Mouse (Mus musculus) adrenal gland, postnatal 10 days (tissue): ENCODE measurements at regions not wholly inside any gene's neighbourhood (a gene's known extent, or its start where the extent isn't known, plus 50 kb on each side); places are given as distances from the start of the nearest gene placed in this dataset.

Source experiments
- DNase-seq: peaks from one replicate; pipeline ENCODE4 v3.0.0; 2021; ENCODE audit warnings: mixed read lengths

DNA sequence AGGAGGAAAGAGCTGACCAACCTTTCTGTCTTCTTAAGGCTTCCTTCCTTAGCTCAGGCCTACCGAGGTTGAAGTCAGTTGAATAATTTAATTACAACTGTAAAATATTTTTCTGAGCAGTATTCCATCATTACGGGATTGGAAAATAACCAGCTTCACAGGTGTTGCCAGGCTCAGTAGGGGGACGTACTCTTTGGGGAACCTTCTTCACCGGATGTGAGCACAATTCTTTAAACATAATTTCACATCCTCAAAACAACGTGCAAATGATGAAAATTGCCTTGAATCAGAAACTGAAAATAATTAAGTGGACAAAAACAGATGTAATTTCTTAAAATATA is 515.9 kb downstream of the Tns3 start:
- no peak for DNase-seq

DNA sequence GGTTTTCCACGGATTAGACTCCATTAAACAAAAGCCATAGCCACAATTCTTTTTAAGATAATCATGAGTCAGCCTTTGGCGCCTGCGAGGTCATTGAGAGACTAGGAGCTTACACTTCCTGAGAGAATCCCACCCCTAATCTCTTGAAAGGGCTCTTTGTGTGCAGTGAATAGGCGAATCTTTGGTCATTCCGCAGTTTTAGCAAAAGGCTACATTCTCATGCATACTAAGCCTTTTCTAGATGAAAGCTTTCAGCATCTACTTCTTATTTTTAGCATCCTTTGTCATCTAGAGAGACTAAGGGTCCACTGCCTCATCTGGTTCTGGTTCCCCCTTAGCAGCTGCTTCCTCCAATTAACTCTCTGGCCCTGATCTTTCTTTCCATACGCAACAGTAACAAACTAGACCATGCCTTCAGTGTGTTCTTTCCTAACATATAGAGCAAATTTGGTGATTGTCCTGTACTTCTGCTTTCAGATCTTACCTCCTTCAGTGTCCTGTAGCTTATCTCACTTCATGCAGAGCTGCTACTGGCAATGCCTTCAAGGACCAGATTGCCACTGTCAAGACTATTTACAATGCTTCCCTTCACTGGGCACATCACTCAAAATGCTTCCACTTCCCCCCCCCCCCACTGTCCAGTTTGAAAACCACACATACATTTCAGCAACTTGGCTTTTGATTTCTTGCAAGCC is 516.4 kb downstream of the Tns3 start:
- DNase-seq: no peak

DNA sequence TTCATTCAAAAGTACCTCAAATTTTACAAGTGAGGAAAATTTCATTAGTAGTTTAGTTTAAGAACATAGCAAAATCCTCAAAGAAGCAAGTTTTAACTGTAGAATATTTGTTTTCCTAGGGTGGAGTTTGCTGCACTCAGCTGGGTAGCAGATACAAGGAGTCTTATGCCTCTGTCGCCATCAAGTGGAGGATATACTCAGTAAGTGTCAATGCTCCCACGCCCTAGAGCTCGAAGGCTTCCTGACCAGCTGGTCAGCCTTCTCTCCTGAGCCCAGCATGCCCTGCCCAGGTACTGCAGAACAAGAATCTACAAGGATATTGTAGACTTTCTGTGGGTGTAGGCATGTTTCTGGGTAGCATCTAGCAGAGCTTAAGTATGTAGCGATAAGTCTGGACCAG is 527.0 kb downstream of the Tns3 start:
- peak; percentile 7 for DNase-seq

DNA sequence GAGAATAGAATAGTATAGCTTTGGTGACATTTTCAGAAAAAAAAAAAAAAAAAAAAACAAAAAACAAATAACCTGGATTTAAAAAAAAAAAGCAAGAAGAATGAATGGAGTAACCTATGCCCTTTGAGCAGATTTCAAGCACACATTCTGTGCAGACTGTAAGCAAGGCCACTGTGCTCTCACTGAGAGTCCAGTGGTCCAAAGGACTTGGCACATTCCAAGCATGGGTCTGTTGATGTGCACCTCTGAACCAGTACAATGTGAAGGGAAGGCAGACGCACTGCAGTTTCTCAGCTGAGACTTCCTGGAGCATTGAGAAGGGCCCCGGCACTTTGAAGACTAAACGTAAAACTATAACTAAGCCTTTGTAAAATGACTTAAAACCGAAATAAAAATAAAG is 527.7 kb downstream of the Tns3 start:
- no peak for DNase-seq

DNA sequence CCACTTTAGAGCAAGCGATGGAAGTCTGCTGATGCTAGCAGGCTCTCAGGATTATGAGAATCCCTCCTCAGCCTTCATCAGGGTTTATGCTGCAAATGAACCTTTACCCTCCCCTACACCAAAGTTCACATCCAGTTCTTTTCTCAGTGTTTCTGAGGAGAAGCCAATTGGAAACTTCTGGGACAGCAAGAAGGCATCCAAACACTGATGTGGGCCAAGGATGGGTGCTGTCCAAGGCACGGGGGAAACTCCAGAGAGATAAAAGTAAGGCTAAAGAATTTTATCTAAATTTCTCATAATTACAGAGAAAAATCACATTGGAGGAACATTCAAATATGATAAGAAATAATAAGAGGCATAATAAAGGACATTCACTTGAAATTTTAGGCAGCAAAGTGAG is 555.0 kb downstream of the Tns3 start:
- no peak for DNase-seq

DNA sequence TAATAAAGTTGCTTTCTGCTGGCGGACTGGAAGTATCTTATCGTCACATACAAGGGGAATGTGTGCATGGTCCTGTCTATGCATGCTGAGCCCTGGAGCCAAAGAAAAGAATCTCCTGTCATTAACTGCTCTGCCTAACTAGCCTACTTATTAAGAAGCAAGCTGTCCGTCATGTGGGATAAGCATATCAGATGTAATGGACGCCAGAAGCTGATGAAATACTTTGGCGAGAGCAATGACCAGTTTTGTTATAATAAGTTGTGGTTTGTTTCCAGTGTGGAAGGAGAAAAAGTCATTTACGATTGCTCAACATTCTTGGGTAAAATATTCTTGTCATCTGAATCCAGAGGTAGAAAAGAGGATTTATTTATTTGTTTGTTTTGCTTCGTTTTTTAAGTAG is 563.2 kb downstream of the Tns3 start:
- DNase-seq: peak; percentile 4

DNA sequence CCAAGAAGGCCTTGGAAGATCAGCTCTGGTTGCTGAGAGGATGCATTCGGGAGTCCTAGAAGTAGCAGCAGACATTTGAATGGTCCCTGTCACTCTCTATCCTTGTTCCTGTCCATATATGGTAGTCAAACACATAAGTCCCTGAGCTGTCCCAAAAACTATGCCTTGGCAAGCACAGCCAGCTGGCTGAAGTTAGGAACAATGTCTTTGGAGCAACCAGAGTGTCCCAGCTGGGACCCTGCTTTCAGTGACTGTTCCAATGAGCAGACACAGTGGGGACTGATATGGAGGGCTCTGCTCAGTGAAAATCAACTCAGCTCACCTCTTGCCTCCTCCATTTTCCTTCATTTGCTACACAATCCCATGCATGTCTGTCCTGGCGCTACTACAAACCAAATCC is 580.0 kb downstream of the Tns3 start:
- DNase-seq: no peak

DNA sequence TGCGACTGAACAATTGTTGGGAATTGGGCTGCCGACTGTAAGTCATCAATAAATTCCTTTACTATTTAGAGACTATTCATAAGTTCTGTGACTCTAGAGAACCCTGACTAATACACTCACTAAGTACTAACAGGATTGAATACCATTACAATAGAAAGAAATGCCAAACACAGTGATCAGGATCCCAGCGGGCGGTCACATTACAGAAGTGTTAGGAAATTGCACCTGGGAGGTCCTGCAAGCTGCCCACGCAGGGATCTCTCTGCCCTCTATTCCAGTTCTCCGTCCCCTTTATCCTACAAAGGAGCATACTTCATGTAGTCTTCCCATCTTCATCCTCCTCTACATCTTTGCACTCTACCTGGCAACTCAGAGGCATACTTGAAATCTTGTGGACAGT is 581.5 kb downstream of the Tns3 start:
- no peak for DNase-seq

DNA sequence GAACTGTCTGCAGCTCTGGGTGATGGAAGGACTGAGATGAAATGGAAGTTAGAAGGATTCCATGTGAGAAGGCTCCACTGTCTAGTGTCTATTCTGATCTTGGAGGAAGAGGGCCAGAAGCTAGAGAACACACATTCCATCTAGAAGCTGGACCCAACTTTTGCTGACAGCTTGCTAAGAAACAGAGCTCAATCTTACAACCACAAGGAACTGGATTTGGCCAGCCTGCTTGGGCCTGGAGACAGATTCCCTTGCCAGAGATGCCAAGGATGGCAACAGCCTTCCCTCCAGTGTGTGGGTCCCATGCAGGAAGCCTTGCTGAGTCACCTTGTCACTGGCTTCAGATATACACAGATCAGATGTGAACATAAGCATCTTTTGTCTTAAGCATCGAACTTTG is 591.0 kb downstream of the Tns3 start:
- no peak for DNase-seq

DNA sequence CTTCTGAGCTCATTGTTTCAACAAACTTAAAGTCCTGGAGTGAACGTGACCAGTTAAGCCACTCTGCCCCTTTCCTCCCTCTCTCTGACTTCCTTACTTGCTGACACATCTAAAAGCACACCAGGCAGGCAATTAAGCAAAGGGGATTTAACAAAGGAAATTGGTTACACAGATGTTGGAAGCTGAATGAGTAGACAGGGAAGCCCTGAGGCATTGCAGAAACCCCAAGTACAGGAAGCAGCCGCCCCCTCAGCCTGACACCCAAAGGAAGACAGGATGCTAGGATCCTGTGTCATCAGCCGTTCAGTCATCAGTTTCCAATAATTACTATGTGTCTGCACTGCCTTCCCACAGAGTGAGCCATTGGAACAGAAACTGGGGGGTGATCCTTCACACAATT is 595.5 kb downstream of the Tns3 start:
- peak; percentile 7 for DNase-seq

DNA sequence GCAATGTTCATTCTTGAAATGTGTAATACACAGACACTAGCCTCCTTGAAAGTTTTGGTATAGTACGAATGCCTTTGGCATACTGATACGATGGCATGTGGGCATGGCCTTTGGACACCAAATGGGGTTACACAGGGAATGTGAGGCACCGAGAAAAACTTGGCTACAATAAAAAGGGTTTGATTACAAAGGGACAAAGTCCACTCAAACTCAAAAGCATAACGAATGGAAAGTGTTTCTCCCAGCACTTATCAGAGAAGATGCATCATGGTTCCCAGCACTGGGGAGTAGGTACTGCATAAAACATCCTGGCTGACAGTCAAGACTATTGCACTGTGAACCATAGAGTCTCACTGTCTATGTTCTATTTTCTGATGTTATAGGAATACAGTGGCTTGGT is 597.0 kb downstream of the Tns3 start:
- DNase-seq: no peak

DNA sequence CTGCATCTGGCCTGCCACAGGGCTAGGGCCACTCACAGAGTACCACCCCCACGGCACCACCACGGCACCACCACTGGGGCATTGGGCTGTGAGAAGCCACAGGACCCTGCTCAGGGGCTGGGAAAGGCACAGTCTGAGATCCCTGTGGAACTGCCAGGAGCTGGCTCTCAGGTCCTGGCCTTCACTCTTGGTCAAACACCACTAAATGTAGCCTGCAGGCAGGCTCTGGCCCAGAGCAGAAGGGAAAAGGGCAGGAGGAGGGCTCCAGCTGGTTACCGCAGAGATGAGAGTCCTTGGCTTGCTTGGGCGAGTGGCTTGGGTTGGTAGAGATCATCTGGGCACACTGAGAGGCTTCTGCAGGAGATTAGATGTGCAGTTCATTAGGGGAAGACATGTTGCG is 598.5 kb downstream of the Tns3 start:
- DNase-seq: no peak

DNA sequence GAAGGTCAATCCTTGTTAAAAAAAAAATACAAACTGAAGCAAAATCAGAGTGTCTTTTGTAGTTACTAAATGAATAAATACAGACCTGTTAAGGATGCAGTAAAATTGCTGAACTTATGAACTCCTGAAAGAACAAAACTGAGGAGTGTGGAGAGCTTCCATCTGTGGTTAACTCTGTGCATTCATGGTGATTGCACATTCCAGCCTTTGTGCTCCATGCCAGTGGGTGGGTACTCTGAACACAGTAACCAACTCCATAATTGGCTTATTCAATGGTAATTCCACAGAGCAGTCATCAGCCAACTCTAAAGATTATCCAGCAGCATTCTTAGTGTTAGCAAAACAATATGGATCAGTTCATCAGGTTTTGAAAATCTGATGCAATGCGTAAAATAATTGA is 599.2 kb downstream of the Tns3 start:
- no peak for DNase-seq

DNA sequence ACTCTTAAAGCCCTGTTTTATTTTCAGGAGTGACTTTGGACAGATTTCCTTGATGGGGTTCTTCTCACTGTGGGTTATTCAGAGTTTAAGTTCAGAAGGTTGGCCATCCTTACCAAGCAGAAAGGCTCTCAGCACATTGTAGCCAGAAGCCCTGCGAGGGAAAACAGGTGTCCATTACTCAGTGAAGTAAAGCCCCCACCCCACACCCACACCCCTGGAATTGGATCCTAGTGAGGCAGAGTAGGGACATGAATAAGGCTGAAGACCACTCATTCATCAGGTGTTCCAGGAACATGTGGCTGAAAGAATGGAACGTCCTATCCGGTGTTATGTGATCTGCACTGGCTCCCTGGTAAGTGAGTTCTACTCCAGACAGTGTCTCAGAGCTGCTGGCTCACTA is 602.3 kb downstream of the Tns3 start:
- no peak for DNase-seq

DNA sequence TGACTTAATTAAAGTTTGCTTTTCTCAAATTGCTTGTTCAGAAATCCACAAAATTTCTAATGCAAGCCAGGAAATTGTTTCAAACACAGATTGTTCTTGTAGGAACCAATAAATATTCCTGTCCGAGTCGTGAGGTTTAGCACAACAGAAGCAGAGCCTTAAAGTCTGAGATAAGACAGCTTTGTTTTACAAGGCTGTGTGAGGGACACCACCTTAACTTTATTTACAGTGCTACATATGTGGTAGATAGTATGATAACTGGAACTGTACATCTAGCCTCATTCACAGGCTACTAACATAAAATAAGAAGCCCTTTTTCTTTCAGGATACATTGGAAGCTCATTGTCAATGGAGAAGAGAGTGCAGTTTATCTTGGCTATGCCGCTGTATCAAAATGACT is 602.8 kb downstream of the Tns3 start:
- DNase-seq: no peak

DNA sequence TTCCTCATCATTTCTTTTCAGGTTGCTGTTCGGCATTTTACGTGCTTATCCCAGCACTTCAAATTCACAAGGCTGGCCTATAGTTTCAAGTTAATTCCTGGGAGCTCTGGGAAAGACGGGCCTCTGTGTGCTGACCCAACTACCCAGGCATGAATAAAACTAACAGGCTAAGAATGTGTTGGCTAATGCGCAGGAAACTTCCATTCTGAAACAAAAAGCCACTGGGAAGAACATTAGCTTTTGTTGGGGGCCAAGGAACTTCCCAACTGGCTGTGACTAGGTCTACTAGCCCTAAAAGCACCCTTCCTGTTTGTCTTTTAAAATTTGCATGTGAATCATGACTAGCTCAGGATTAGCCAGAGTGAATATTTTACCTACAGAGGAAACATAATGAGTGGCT is 612.8 kb downstream of the Tns3 start:
- no peak for DNase-seq

DNA sequence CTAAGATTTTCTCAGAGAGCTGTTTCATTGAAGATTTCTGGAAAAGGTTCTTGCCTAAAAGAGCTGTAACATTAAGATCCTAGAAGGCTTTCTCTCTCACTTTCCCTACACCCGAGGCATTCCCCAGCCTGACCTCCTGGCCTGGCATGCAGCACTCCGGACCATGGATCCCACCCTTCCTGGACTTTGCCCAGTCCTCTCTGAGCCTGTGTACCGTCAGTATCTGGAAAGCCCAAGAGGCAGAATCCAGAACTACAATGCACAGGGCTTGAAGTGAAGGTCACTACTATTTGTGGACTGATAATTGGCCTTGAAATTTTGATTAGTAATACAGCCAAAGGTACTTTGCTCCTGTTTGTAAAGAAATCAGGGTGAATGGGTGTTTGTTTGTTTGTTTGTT is 619.2 kb downstream of the Tns3 start:
- DNase-seq: no peak

DNA sequence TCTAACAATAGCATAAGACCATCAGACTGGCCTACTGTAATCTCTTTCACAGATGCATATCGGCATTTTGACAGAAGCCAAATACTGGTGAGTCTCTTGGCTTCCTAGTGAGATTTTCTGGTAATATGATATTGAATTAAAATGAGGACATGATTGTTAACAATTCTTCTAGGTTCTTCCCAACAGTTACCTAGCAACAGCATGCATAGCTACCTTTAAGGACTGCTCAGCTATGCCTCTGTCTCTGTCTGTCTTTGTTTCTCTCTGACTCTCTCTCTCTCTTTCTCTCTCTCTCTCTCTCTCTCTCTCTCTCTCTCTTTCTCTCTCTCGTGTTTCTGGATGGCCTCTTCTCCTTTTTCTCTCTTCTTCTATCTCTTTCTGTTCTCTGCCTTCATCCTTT is 634.2 kb downstream of the Tns3 start:
- no peak for DNase-seq

DNA sequence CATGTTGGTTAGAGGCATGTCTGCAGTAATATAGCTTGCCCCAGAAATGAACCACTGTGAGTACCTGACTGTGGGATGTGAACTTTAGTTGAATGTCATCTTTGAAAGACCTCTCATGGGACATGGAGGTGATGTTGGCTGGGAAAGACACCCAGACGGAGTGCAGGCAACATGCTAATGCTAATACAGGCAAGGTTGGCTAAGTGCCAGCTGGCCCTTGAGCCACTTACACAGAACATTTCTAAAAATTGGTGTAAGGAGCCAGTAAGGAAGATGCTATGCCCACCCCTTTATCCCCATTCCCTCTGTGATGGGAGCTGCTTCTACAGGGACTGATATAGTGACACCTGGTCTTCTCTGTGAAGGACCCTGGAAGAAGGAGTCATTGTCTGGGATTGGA is 656.5 kb downstream of the Tns3 start:
- DNase-seq: no peak

DNA sequence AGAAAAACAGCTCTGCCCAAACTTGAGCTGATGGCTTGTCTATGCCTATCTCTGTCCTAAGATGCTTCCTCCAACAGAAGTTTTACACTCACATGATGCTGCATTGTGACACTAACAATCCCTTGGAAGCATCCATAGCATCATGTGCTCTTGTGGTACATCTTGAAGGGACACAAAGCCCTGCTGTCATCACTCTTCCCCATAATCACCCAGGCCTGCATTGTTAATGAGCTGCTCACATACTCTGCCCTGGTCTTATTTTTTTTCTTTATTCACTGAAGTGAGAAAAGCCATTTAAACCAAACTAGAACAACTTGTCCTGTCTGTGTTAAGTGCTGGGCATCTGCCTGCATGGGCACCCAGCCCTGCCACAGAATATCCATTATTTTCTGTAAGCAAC is 683.3 kb downstream of the Tns3 start:
- DNase-seq: no peak

DNA sequence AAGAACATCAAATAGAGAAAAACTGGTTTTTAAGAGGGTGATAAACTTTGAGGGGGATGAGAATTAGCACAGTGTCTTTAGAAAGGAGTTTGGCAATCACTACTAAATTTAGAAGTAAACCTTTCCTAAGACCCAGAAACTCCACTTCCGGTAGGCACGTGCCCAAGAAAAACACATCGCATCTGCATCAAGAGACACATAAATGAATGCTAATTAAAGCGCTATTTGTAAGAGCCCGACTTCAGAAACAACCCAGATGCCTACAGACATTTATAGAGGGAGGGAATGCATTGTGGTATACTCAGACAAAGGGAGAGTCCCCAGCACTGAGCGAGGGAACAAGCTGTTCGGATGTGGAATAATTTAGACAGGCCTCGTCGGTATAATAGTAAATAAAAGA is 688.5 kb downstream of the Tns3 start:
- no peak for DNase-seq

DNA sequence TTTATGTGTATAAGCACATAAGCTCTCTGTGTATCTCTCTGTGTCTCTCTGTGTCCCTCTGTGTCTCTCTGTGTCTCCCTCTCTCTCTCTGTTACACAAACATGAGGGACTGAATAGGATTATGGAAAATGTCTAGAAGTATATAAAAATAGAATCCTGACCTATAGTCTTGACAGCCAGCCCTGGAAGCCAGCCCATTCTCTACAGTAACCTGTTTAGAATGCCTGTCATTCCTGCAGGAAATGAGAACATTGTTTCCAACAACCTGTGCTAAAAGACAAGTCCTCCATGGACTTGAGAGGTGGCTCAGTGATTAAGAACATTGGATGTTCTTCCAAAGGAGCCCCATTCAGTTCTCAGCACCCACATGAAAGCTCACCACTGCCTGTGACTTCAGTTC is 714.4 kb downstream of the Tns3 start:
- no peak for DNase-seq

DNA sequence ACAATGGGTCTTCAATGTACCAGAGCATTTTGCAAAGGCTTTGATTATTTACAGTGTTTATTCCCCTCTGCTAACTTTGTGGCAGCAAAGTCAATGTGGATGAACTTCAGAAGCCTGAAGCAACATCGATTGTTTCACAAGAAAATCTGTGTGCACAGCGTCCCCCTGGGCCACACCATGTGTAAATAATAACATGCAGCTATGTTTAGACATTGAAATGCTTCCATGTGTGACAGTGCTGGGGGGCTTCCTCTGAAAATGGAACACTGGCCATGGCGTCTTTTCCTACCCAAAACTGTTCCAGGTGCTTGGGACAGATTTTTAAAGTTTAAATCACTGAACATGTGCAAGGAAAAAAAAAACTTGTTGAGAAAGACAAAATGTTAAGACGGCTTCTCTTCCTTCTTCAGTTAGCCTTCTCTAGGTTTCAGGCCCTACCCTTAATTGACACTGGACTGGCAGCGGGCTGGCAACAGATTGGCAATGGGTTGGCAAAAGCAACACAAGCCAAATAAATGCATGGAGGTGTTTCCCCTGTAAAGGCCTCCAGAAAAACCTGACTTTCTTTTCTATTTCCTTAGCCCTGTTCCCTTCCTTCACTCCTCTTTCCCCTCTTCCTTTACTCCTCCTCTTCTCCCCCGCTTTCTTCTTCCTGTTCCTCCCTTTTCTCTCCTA is 715.0 kb downstream of the Tns3 start:
- DNase-seq: no peak

DNA sequence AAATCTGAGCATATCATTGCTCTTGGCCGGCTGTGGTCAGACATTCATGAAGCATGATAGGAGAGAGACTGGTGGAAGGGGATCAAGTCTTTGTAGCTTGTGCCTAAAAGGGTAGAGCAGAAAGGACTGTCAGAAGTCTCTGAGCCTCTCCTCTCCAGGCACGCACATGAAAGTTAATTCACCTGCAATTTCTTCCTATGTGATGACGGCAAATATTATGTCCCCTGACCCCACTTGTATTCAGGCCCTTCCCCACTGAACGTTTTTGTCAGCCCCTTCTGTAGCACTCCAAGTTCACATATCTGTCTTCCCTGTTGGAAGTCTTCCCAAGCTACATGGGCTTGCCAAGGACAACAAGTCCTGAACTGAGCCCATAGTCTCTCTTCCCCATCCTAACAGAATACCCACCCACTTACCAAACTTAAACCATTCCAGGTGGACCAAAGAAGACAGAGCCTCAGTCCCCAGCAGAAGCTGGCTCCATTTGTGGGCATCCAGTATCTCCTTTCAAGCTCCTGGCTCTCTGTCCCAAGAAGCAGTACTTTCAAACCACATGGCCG is 719.3 kb downstream of the Tns3 start:
- DNase-seq: peak; percentile 3
